Mouse (Mus musculus) brain, embryonic 18.5 days (tissue): ENCODE results near the gene Cxcl14.

ENCODE experiments used
- DNase-seq: peaks from one replicate; pipeline ENCODE4 v3.0.0-alpha.2; 2012; ENCODE audit warnings: low read depth, low spot score

Gene Cxcl14

DNA sequence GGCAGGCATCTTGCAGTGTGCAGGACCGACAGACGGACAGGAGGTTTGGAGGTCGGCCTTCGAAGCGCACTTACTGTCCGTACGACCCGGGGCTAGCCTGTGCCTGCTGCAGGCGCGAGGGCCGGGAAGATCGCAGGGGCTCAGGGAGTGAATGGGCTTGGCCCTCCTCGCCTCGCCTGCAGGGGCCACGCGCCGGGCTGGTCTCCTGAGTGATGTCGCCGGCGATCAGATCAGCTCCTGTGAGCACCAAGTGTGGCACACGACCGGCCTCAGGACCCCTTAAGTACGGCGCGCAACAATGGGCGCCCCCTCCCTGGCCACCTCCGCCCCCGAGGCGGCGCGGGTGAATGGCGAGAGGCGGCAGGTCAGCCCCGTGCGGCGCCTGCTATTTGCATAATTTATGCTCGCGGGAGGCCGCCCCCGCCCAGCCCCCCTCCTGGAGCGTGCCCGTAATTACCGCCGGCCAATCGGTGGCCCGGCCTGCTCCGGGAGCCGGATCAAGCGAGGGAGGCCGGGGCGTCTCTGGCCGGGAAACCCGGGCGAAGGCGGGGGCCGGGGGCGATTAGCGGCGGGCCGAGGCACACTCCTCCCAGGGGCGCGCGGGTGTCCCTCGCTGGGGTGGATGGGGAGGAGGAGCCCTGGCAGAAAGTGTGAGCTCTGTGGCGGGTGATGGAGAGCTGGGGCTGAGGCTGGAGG lies 44.3 kb downstream of the Cxcl14 start, which contains the start of gene Neurog1:
Gene Neurog1, minus strand, starts transcription at position 240 of the 696 bp plus-strand sequence.
- DNase-seq, result no peak

DNA sequence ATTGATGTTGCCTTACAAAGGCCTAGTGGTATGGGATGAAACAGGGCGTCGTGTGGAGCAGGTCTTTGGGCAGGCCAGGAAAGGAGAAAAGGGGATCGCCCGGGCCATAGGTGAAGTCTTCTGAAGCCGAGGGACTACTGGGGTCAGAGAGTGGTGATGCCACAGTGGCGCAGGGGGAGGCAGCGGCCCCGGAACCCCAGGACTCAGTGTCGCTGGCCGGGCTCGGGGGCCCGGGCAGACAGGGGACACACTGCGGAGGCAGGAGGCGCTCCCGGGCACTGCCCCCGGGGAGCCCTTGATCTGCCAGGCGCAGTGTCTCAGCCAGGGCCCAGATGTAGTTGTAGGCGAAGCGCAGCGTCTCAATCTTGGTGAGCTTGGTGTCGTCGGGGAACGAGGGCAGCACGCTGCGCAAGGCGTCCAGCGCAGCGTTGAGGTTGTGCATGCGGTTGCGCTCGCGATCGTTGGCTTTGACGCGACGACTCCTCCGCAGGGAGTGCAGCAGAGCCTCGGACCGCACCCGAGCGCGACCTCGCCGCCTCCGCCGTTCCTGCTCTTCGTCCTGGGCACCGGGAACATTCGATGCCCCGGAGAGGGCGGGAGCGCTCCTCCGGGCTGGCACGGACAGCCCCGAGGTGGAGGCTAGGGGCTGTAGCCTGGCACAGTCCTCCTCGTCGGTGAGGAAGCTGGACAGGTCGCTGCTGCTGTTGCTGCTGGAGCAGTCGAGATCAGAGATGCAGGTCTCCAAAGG lies 45.0 kb downstream of the Cxcl14 start:
- DNase-seq, result no peak

DNA sequence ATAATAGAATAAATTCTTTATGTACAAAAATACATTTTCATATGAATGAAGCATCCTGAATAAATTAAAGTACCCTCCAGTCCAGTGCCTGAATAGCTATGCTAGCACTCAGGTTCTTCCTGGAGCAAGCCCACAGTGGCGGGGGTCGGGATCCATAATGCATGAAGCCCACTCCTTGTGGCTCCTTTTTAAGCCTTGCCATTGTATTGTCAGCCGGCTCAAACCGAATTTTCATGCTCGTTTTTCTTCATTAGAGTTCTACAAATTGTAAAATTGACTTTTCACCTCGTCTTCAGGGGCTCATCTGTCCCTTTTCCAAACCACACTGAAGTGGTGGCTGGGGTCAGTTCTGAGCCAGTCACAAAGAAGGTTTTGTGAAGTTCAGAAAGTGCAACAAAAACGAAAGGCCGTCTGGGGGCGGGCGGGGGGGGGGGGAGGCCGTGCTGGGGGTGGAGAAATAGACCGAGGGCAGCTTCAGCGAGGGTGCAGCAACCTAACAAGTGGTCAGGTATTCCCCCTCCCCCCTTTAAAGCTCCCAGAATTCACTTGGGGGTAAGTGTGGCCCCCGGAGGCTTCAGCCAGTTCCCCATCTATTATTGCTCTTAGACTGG lies 45.7 kb downstream of the Cxcl14 start:
- no peak for DNase-seq

DNA sequence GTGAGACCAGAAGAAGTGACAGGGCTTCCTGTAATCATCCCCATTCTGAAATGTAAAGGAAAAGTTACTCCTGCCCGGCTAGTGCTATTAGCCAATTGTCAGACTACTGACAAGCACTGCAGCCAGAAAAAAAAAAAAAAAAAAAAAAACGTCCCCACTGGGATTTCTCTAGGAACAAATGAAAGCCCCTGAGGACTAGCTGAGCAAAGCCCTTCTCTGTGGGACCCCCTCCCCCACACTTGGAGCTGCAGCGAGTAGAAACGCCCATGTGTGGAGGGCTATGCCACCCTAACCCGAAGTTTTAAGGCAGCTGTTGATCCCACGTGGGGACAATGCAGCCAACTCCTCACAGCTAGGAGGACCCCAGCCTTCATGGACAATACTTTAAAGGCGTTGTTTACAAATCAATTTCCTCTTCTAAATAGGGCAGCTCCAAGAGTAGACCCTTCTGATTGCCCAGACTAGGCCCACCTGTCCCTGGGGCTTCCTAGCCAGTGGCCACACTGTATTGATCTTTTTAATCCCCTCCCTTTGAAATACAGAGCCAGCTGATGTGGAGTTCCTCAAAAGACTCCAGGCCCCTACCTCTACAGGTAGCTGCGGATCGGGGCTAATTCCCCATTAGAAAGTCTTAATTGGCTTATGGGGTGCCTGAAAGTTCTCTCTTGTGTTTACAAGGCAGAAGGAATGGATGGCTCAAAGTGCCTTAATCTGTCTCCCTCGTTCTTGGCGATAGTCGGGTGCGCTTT lies 46.6 kb downstream of the Cxcl14 start:
- no peak for DNase-seq

DNA sequence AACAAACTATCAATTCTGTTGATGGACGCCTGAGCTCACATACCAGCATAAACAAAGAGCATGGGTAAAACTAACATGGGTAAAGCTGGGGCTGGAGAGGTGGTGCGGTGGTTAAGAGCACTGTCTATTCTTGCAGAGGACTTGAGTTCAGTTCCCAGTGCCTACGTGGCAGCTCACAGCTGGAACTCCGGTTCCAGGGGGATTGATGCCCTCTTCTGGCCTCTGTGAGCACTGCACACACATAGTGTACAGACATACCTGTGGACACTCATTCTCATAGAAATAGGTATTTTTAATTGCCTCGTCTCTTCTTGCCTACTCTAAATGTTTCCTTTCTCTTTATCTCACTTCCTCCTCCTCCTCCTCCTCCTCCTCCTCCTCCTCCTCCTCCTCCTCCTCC lies 53.2 kb downstream of the Cxcl14 start:
- no peak for DNase-seq

DNA sequence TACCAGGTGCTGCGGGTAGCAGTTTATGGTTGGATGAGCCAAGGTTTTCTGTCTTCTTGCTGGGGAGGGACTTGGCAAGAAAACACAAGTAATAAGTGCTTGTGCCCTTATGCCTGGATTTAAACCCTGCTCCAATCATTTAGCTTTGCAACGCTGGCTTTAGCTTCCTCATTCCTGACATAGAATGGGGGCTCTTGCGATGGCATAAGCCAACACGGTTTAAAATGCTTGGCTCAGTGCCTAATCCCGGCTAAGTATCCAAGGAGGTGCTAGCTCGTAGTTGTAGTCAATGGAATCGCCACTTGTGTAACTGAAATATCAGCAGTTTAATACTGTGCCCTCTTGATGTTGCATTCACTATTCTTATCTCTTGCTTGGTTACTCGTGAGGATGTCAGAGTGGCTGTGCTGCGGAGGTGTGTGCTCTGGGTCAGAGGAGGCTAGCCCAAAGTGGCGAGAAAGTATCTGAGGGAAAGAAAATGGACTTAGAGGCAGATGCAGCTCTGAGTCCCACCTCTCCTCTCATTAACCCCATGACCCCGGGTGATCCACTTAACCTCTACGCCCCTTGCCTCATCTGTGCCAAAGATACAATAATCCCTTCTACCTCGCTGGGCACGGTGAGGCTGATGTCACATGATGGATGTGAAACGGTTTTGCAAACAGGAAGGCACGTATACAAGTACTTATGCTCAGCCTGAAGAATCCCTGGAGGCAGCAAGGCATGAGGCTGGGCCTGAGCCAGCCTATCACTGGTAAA lies 56.2 kb downstream of the Cxcl14 start:
- no peak for DNase-seq
